Mouse (Mus musculus) heart, adult 2 months (tissue): ENCODE results near the gene Sde2.

Experiments
- CTCF ChIP-seq: fragments of 200-600 bp; IDR thresholded peaks from 2 replicates; pipeline ENCODE4 v1.8.1; 2022; ENCODE audit warnings: antibody characterized with exemption, mild to moderate bottlenecking, moderate library complexity
- POLR2A ChIP-seq: fragments of 200-500 bp; IDR thresholded peaks from 2 replicates; pipeline ENCODE4 v1.6.1; 2011; ENCODE audit warnings: mild to moderate bottlenecking, low read depth, low read length, control low read depth; ENCODE audit not compliant: insufficient read depth

DNA sequence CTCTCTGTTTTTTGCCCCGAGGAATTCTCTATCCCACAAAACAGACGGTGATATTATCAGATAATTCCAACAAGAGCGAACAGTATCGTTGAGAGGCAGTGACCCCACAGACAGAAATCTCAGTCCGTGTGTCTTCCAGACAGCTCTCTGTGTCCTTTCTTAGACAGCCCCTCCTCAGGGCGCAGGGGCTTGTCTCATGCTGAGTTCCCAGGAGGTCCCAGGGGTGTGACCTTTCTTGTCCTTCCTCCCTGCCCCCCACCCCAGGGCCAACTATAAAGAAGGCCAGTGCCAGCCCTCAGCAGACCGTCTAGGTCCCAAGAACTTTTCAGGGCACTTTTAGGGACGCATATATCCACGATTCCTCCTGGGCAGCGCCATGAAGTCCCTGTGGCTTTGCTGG lies 41.9 kb downstream of the Sde2 start, which contains the start of gene Lefty2:
- TF ChIP-seq CTCF: no peak
- TF ChIP-seq POLR2A: no peak
